Mouse (Mus musculus) hindbrain, embryonic 16.5 days (tissue): Measurements from ENCODE around the gene Hoxa11. TPM values are rescaled to one million over a fixed set of nuclear protein-coding genes. Genes with fewer than 3 reads are reported as not detected.
A peak's percentile ranks its signal among the peaks of the same experiment; 100 is the strongest.

Experiments used
- ATAC-seq: fragments of 200-750 bp; cut with Nextera tagmentation; 2 replicates; pipeline ENCODE4 v1.8.0; 2017; ENCODE audit warnings: moderate TSS enrichment, moderate library complexity
- H3K27ac ChIP-seq: fragments of 300-500 bp; sonication (generic); 2 replicates; pipeline ENCODE4 v1.5.1; 2014; ENCODE audit warnings: low read depth, mild to moderate bottlenecking, control low read depth, low read length, moderate library complexity
- H3K27me3 ChIP-seq: fragments of 300-500 bp; sonication (generic); replicated peaks from 2 replicates; pipeline ENCODE4 v1.6.1; 2014; ENCODE audit warnings: low read length; ENCODE audit not compliant: control insufficient read depth, insufficient read depth
- H3K36me3 ChIP-seq: fragments of 300-500 bp; sonication (generic); 2 replicates; pipeline ENCODE4 v1.6.1; 2014; ENCODE audit warnings: mild to moderate bottlenecking, low read length, moderate library complexity, mixed read lengths; ENCODE audit not compliant: control insufficient read depth, insufficient read depth
- H3K4me1 ChIP-seq: fragments of 300-500 bp; sonication (generic); 2 replicates; pipeline ENCODE4 v1.6.1; 2014; ENCODE audit warnings: low read depth, low read length; ENCODE audit not compliant: control insufficient read depth, insufficient read depth
- H3K4me2 ChIP-seq: fragments of 300-500 bp; sonication (generic); 2 replicates; pipeline ENCODE4 v1.6.1; 2014; ENCODE audit warnings: mild to moderate bottlenecking, low read length, control low read depth, moderate library complexity
- H3K4me3 ChIP-seq: fragments of 300-500 bp; sonication (generic); 2 replicates; pipeline ENCODE4 v1.5.1; 2014; ENCODE audit warnings: mild to moderate bottlenecking, low read length, control low read depth, moderate library complexity
- H3K9ac ChIP-seq: fragments of 300-500 bp; sonication (generic); 2 replicates; pipeline ENCODE4 v1.6.1; 2014; ENCODE audit warnings: low read depth, mild to moderate bottlenecking, control low read depth, low read length, moderate library complexity
- H3K9me3 ChIP-seq: fragments of 300-500 bp; sonication (generic); 2 replicates; pipeline ENCODE4 v1.6.1; 2014; ENCODE audit warnings: mild to moderate bottlenecking, low read length, moderate library complexity; ENCODE audit not compliant: control insufficient read depth
- WGBS: fragments of 180-500 bp; shearing (Covaris S2); extraction: QIAGEN DNeasy Blood & Tissue Kit; methylation state at CpG from one replicate; pipeline ENCODE4 v1.1.7; 2014; 5-methylcytosine and 5-hydroxymethylcytosine counted together
- polyA plus RNA-seq: library from polyadenylated mRNA; unstranded; fragments of >200 nt; fragmentation: Nextera tagmentation; extraction: Ambion mirVana; gene quantifications from 2 replicates; pipeline ENCODE4 v1.2.1, GENCODE M21; 2015

The Hoxa11 gene
- polyA plus RNA-seq, 1 experiment from 2014 or later, result not detected

- Histone ChIP-seq H3K9me3 (no peaks in the 10 kb centered on the region), H3K9ac (no peak overlapping the region), H3K36me3 (no peaks in the 10 kb centered on the region), H3K27me3 (peaks cover 64% of the 10 kb centered on the region), H3K4me2 (no peak overlapping the region), H3K4me1 (peaks cover under 1% of the 10 kb centered on the region; the same call in 1 of the 2 replicates), H3K27ac (no peak overlapping the region), H3K4me3 (no peak overlapping the region)
- 8% methylated on average over 8 of the region's 8 CpGs for WGBS
- ATAC-seq, result no peak
Observed at GRCm38 (mm10) chr6:52275563-52276280, 30.1 kb upstream of the Hoxa11 start.

- no peak for ATAC-seq
- peaks cover 2% of the 10 kb centered on the region for H3K4me1 ChIP-seq
- H3K9me3 ChIP-seq, result no peaks in the 10 kb centered on the region
- peaks cover 71% of the 10 kb centered on the region for H3K27me3 ChIP-seq
- no peak overlapping the region for H3K9ac ChIP-seq
- H3K4me3 ChIP-seq, result no peak overlapping the region
- H3K4me2 ChIP-seq, result no peak overlapping the region
- no peak overlapping the region for H3K27ac ChIP-seq
- H3K36me3 ChIP-seq, result no peaks in the 10 kb centered on the region
- under 1% methylated on average over 11 of the region's 11 CpGs for WGBS
Observed at GRCm38 (mm10) chr6:52274576-52274975, 29.0 kb upstream of the Hoxa11 start.

- Histone ChIP-seq H3K4me2 (no peak overlapping the region), H3K27me3 (peaks cover 77% of the 10 kb centered on the region), H3K27ac (no peak overlapping the region), H3K9me3 (no peaks in the 10 kb centered on the region), H3K9ac (no peak overlapping the region), H3K4me3 (no peak overlapping the region), H3K36me3 (no peaks in the 10 kb centered on the region), H3K4me1 (peaks cover 2% of the 10 kb centered on the region)
- 3% methylated on average over 22 of the region's 22 CpGs for WGBS
- ATAC-seq, result no peak
Observed at GRCm38 (mm10) chr6:52273656-52274280, 28.2 kb upstream of the Hoxa11 start.

- WGBS, result 4% methylated on average over 22 of the region's 22 CpGs
- Histone ChIP-seq H3K9me3 (no peaks in the 10 kb centered on the region), H3K4me1 (peaks cover 2% of the 10 kb centered on the region), H3K27me3 (peaks cover 83% of the 10 kb centered on the region), H3K36me3 (no peaks in the 10 kb centered on the region), H3K4me3 (no peak overlapping the region), H3K27ac (no peak overlapping the region), H3K4me2 (no peak overlapping the region), H3K9ac (no peak overlapping the region)
- ATAC-seq, result no peak
Observed at GRCm38 (mm10) chr6:52272766-52273655, 27.4 kb upstream of the Hoxa11 start.

- Histone ChIP-seq H3K4me1 (peaks cover 2% of the 10 kb centered on the region), H3K9me3 (no peaks in the 10 kb centered on the region), H3K4me2 (no peak overlapping the region), H3K4me3 (no peak overlapping the region), H3K36me3 (no peaks in the 10 kb centered on the region), H3K27ac (no peak overlapping the region), H3K27me3 (peaks cover 75% of the 10 kb centered on the region), H3K9ac (no peak overlapping the region)
- 5% methylated on average over 23 of the region's 23 CpGs for WGBS
- ATAC-seq, result peak; percentile 70; the same call in 1 of the 2 replicates
Observed at GRCm38 (mm10) chr6:52270494-52271480, 25.2 kb upstream of the Hoxa11 start.

- H3K9ac ChIP-seq, result no peak overlapping the region
- H3K4me3 ChIP-seq, result no peak overlapping the region
- no peaks in the 10 kb centered on the region for H3K36me3 ChIP-seq
- WGBS, result 0% methylated on average over 3 of the region's 3 CpGs
- H3K4me2 ChIP-seq, result no peak overlapping the region
- H3K27me3 ChIP-seq, result peaks cover 83% of the 10 kb centered on the region
- H3K9me3 ChIP-seq, result no peaks in the 10 kb centered on the region
- H3K27ac ChIP-seq, result no peak overlapping the region
- ATAC-seq, result no peak
- H3K4me1 ChIP-seq, result peaks cover 2% of the 10 kb centered on the region
Observed at GRCm38 (mm10) chr6:52268756-52269155, 23.1 kb upstream of the Hoxa11 start.

- WGBS, result 2% methylated on average over 7 of the region's 7 CpGs
- H3K4me3 ChIP-seq, result no peak overlapping the region
- no peaks in the 10 kb centered on the region for H3K9me3 ChIP-seq
- peaks cover 2% of the 10 kb centered on the region for H3K4me1 ChIP-seq
- no peak overlapping the region for H3K27ac ChIP-seq
- no peak overlapping the region for H3K9ac ChIP-seq
- no peaks in the 10 kb centered on the region for H3K36me3 ChIP-seq
- H3K27me3 ChIP-seq, result peaks cover 86% of the 10 kb centered on the region
- no peak overlapping the region for H3K4me2 ChIP-seq
- ATAC-seq, result no peak
Observed at GRCm38 (mm10) chr6:52268341-52268740, 22.7 kb upstream of the Hoxa11 start.

GRCm38 (mm10) chr6:52267691-52268090 is 22.1 kb upstream of the Hoxa11 start:
- ATAC-seq, result no peak
- H3K9ac ChIP-seq, result no peak overlapping the region
- H3K4me2 ChIP-seq, result no peak overlapping the region
- H3K9me3 ChIP-seq, result no peaks in the 10 kb centered on the region
- WGBS, result 6% methylated on average over 3 of the region's 3 CpGs
- peaks cover 2% of the 10 kb centered on the region for H3K4me1 ChIP-seq
- no peak overlapping the region for H3K4me3 ChIP-seq
- no peak overlapping the region for H3K27ac ChIP-seq
- H3K36me3 ChIP-seq, result no peaks in the 10 kb centered on the region
- H3K27me3 ChIP-seq, result peaks cover 85% of the 10 kb centered on the region
